ENCODE assay signal across 22 mouse cellular contexts in genomic region chr15:59799124-59799815, GRCm38 (mm10).
DNase-seq lines count a peak whose midpoint lies in the region; ATAC-seq and TF ChIP-seq lines count a peak whose summit lies in the region.
"Had no signal": no experiment of that assay in that cellular context is flagged by ENCODE, and none has a peak within 500 bp of the region (broad histone marks: within the 10 kb centered on the region; RNA-seq: fewer than 3 reads in every experiment).

No protein-coding gene starts in this region.

- H3K4me1 ChIP-seq in liver, embryonic 15.5 days (replicated peaks) = no peaks in the 10 kb centered on the region
- no peaks in the 10 kb centered on the region; the same call in 1 of the 2 replicates for H3K4me1 ChIP-seq in liver, embryonic 11.5 days (replicated peaks; ENCODE audit: control insufficient read depth, insufficient read depth, low read length)
- H3K4me1 ChIP-seq in intestine, embryonic 15.5 days (replicated peaks) = no peaks in the 10 kb centered on the region
- H3K4me1 ChIP-seq in small intestine, adult 2 months (ENCODE audit: control insufficient read depth, insufficient read depth, insufficient read length, low read length) = peaks cover 5% of the 10 kb centered on the region; the same call in 1 of the 2 replicates
- H3K4me1 ChIP-seq: embryonic facial prominence, embryonic 12.5 days; forebrain, embryonic 12.5 days; midbrain, embryonic 12.5 days had no signal

- DNase-seq in liver, embryonic 11.5 days (ENCODE audit: low spot score) = no peak
- peak; percentile 30 for DNase-seq in 416B (ENCODE audit: low read depth)
- DNase-seq in right cerebral cortex, adult 2 months (ENCODE audit: low spot score in 2 of 2) = no peak
- no peak for DNase-seq in heart, postnatal 36 days
- DNase-seq: cerebellum, adult 18-20 months; cerebellum, postnatal 14 days; gastrocnemius, postnatal 36 days; heart, postnatal 4 days; kidney, adult 18-20 months; kidney, postnatal 25 days; layer of hippocampus, postnatal 36 days; lung, postnatal 14 days; right cerebral cortex, postnatal 25 days had no signal

- no peak for TF ChIP-seq CTCF in small intestine, adult 2 months (IDR thresholded peaks at IDR 0.05; ENCODE audit: extremely low read depth, insufficient read length, insufficient replicate concordance, low read depth, low read length)

- ATAC-seq in liver, embryonic 15.5 days (ENCODE audit: insufficient read depth) = 0 out of 2 replicates have a peak, but pooled peaks have one; percentile 28
- ATAC-seq in liver, embryonic 11.5 days (replicated peaks; ENCODE audit: low FRiP score) = no peak
- ATAC-seq in intestine, embryonic 15.5 days = peak; percentile 87
- ATAC-seq: hindbrain, embryonic 16.5 days had no signal

- no peak overlapping the region for H3K4me3 ChIP-seq in liver, embryonic 15.5 days (replicated peaks)
- no peak overlapping the region for H3K4me3 ChIP-seq in liver, embryonic 11.5 days (ENCODE audit: low read depth, low read length)
- H3K4me3 ChIP-seq in intestine, embryonic 15.5 days (replicated peaks) = no peak overlapping the region
- no peak overlapping the region for H3K4me3 ChIP-seq in small intestine, adult 2 months (ENCODE audit: low read depth, low read length)
- H3K4me3 ChIP-seq: embryonic facial prominence, embryonic 12.5 days; forebrain, embryonic 12.5 days; heart, embryonic 15.5 days; midbrain, embryonic 12.5 days had no signal

- no peaks in the 10 kb centered on the region for H3K36me3 ChIP-seq in liver, embryonic 15.5 days (replicated peaks)
- H3K36me3 ChIP-seq in liver, embryonic 11.5 days (ENCODE audit: control insufficient read depth, insufficient read depth, low read length) = no peaks in the 10 kb centered on the region
- H3K36me3 ChIP-seq in intestine, embryonic 15.5 days = no peaks in the 10 kb centered on the region
- no peaks in the 10 kb centered on the region for H3K36me3 ChIP-seq in small intestine, adult 2 months (ENCODE audit: control insufficient read depth, insufficient read depth, low read length)
- H3K36me3 ChIP-seq: embryonic facial prominence, embryonic 12.5 days; forebrain, embryonic 12.5 days; heart, embryonic 15.5 days; midbrain, embryonic 12.5 days had no signal

- no peaks in the 10 kb centered on the region for H3K27me3 ChIP-seq in liver, embryonic 15.5 days
- H3K27me3 ChIP-seq in liver, embryonic 11.5 days (replicated peaks; ENCODE audit: control insufficient read depth, insufficient read depth, low read length) = no peaks in the 10 kb centered on the region
- H3K27me3 ChIP-seq in intestine, embryonic 15.5 days (replicated peaks) = no peaks in the 10 kb centered on the region
- H3K27me3 ChIP-seq in small intestine, adult 2 months (ENCODE audit: control insufficient read depth, insufficient read depth, low read length) = no peaks in the 10 kb centered on the region
- H3K27me3 ChIP-seq: embryonic facial prominence, embryonic 12.5 days; forebrain, embryonic 12.5 days; heart, embryonic 15.5 days; midbrain, embryonic 12.5 days had no signal

- TF ChIP-seq POLR2A in small intestine, adult 2 months (IDR thresholded peaks at IDR 0.05; ENCODE audit: low read depth, low read length) = no peak

- no peak overlapping the region for H3K9ac ChIP-seq in liver, embryonic 15.5 days
- no peak overlapping the region for H3K9ac ChIP-seq in liver, embryonic 11.5 days (ENCODE audit: low read depth, low read length)
- H3K9ac ChIP-seq in intestine, embryonic 15.5 days = no peak overlapping the region
- H3K9ac ChIP-seq: embryonic facial prominence, embryonic 12.5 days; forebrain, embryonic 12.5 days; heart, embryonic 15.5 days; liver, embryonic 14.5 days; midbrain, embryonic 12.5 days had no signal

- intact Hi-C loops in heart, postnatal 36 days (cut with DNase I) = no loop called here

- H3K9me3 ChIP-seq in liver, embryonic 15.5 days (replicated peaks) = no peaks in the 10 kb centered on the region
- H3K9me3 ChIP-seq in liver, embryonic 11.5 days (ENCODE audit: control insufficient read depth, low read length) = no peaks in the 10 kb centered on the region
- no peaks in the 10 kb centered on the region for H3K9me3 ChIP-seq in intestine, embryonic 15.5 days
- H3K9me3 ChIP-seq: embryonic facial prominence, embryonic 12.5 days; forebrain, embryonic 12.5 days; heart, embryonic 15.5 days; midbrain, embryonic 12.5 days had no signal

- H3K4me2 ChIP-seq in liver, embryonic 15.5 days = no peak overlapping the region
- no peak overlapping the region for H3K4me2 ChIP-seq in liver, embryonic 11.5 days
- H3K4me2 ChIP-seq in intestine, embryonic 15.5 days (replicated peaks) = no peak overlapping the region
- H3K4me2 ChIP-seq: embryonic facial prominence, embryonic 12.5 days; forebrain, embryonic 12.5 days; heart, embryonic 15.5 days; midbrain, embryonic 12.5 days had no signal

- 52% methylated on average over 3 of the region's 3 CpGs for WGBS in liver, embryonic 15.5 days (ENCODE audit: insufficient replicate concordance)
- WGBS in liver, embryonic 11.5 days = 82% methylated on average over 3 of the region's 3 CpGs
- 81% methylated on average over 3 of the region's 3 CpGs for WGBS in intestine, embryonic 15.5 days
- 69% methylated on average over 3 of the region's 3 CpGs for WGBS in small intestine, adult 2 months

- no peak overlapping the region for H3K27ac ChIP-seq in liver, embryonic 15.5 days (replicated peaks)
- no peak overlapping the region for H3K27ac ChIP-seq in liver, embryonic 11.5 days (ENCODE audit: low read depth, low read length)
- H3K27ac ChIP-seq in intestine, embryonic 15.5 days = no peak overlapping the region
- H3K27ac ChIP-seq in small intestine, adult 2 months (ENCODE audit: insufficient read depth, low read depth, low read length) = peak overlapping the region; percentile 87
- H3K27ac ChIP-seq: embryonic facial prominence, embryonic 12.5 days; forebrain, embryonic 12.5 days; heart, embryonic 15.5 days; liver, embryonic 14.5 days; midbrain, embryonic 12.5 days had no signal
